Mouse (Mus musculus) liver, embryonic 14.5 days (tissue): Measurements from ENCODE around the gene Tas2r143. TPM values are rescaled to one million over a fixed set of nuclear protein-coding genes. Genes with fewer than 3 reads are reported as not detected.

Source experiments
- ATAC-seq: fragments of 200-750 bp; cut with Nextera tagmentation; 2 replicates; pipeline ENCODE4 v1.8.0; 2017; ENCODE audit warnings: moderate number of reproducible peaks, mild to moderate bottlenecking, moderate library complexity; ENCODE audit not compliant: insufficient read depth
- DNase-seq, 3 experiments: peaks; one replicate each; pipeline ENCODE4 v3.0.0-alpha.2; 2012 to 2013; ENCODE audit warnings: low read depth in 3 of 3, low spot score in 3 of 3
- H3K27ac ChIP-seq: fragments of 300-500 bp; sonication (generic); 2 replicates; pipeline ENCODE4 v1.5.1; 2014; ENCODE audit warnings: moderate library complexity, mild to moderate bottlenecking, control low read depth, inconsistent platforms
- H3K27me3 ChIP-seq: fragments of 300-500 bp; sonication (generic); 2 replicates; pipeline ENCODE4 v1.6.1; 2014; ENCODE audit warnings: mild to moderate bottlenecking, low read length, moderate library complexity; ENCODE audit not compliant: control insufficient read depth, insufficient read depth
- H3K36me3 ChIP-seq: fragments of 300-500 bp; sonication (generic); replicated peaks from 2 replicates; pipeline ENCODE4 v1.6.1; 2014; ENCODE audit warnings: low read depth; ENCODE audit not compliant: control insufficient read depth, insufficient read depth
- H3K4me1 ChIP-seq, 2 experiments: fragments of 200-500 bp in 1 of 2; fragments of 300-500 bp in 1 of 2; sonication (generic) in 1 of 2; replicated peaks; 2 replicates each; pipeline ENCODE4 v1.6.1; 2012 to 2014; ENCODE audit warnings: antibody characterized with exemption in 1 of 2, inconsistent platforms in 1 of 2, low read length in 1 of 2; ENCODE audit not compliant: control insufficient read depth in 2 of 2, insufficient read depth in 2 of 2
- H3K4me2 ChIP-seq: fragments of 300-500 bp; sonication (generic); 2 replicates; pipeline ENCODE4 v1.6.1; 2014; ENCODE audit warnings: low read depth, mild to moderate bottlenecking, control low read depth, moderate library complexity
- H3K4me3 ChIP-seq, 2 experiments: fragments of 200-500 bp in 1 of 2; fragments of 300-500 bp in 1 of 2; sonication (generic) in 1 of 2; 2 replicates each; pipeline ENCODE4 v1.5.1; 2012 to 2014; ENCODE audit warnings: low read depth in 2 of 2, low read length in 2 of 2, mild to moderate bottlenecking in 2 of 2, control low read depth in 1 of 2, inconsistent platforms in 1 of 2, moderate library complexity in 1 of 2; ENCODE audit not compliant: insufficient read depth in 1 of 2
- H3K9ac ChIP-seq: fragments of 300-500 bp; sonication (generic); replicated peaks from 2 replicates; pipeline ENCODE4 v1.6.1; 2014; ENCODE audit warnings: mild to moderate bottlenecking, control low read depth, moderate library complexity
- H3K9me3 ChIP-seq: fragments of 300-500 bp; sonication (generic); 2 replicates; pipeline ENCODE4 v1.6.1; 2016; ENCODE audit warnings: low read length, mixed read lengths; ENCODE audit not compliant: control insufficient read depth
- CTCF ChIP-seq: IDR thresholded peaks from 2 replicates; pipeline ENCODE4 v1.5.1; 2016; ENCODE audit warnings: antibody characterized with exemption, low read depth, control low read depth
- EP300 ChIP-seq: IDR thresholded peaks from 2 replicates; pipeline ENCODE4 v1.6.1; 2016; ENCODE audit warnings: antibody characterized with exemption, low read depth
- WGBS: fragments of 180-500 bp; shearing (Covaris S2); extraction: QIAGEN DNeasy Blood & Tissue Kit; methylation state at CpG from one replicate; pipeline ENCODE4 v1.1.7; 2014; ENCODE audit not compliant: insufficient replicate concordance; 5-methylcytosine and 5-hydroxymethylcytosine counted together
- polyA plus RNA-seq, 2 experiments: library from polyadenylated mRNA; depleted of rRNA in 1 of 2; stranded (reverse) in 1 of 2; unstranded in 1 of 2; fragments of >200 nt; fragmentation: Nextera tagmentation in 1 of 2; extraction: Ambion mirVana in 1 of 2; gene quantifications; 2 replicates each; pipeline versions ENCODE4 v1.2.1 to v1.2.3; 2012 to 2014

Tas2r143 gene
- polyA plus RNA-seq, 2 experiments = not detected

DNA sequence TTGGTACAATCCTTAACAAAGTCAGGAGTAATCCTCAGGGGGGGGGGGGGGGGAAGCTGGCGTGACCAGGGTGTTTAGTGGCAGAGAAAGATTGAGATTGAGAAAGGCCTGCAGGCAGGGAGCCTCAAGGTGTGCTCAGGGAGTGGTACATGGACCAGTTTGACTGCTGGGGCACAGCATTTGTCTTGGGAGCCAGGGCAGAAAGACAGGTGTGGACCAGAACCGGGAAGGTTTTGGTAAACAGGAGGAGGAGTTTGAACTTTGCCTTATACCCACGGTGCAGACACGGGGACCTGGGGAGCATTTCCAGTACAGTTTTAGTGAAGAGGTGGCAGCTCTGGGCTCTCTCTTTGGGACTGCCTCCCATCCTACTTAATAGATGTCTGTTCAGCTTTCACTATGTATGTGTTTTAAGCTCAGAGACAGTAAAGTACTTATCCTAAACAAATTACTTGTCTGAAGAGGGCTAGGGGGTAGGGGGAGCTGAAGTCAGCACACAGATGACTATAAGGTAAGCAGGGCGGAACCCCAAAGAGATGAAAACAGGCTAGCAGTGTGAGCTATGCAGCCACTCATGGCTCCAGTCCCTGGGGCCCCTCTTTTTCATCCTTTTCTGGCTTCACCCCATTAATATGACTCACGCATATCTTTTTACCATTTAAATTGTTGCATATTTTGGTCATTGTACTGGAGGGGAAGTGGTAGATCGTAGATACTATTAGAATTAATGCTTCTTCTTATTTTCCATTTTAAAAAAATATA is 26.2 kb upstream of the Tas2r143 start:
- Histone ChIP-seq H3K4me3 (peak overlapping the region in 1 of 2 experiments; percentile 50; a peak in 1 of 4 replicates), H3K4me1 (peaks cover 0 to 2% of the 10 kb centered on the region in 2 experiments; a peak in 2 of 4 replicates), H3K9me3 (no peaks in the 10 kb centered on the region), H3K9ac (no peak overlapping the region), H3K27me3 (no peaks in the 10 kb centered on the region), H3K27ac (no peak overlapping the region), H3K4me2 (peak overlapping the region; percentile 61), H3K36me3 (no peaks in the 10 kb centered on the region)
- TF ChIP-seq CTCF (no peak), EP300 (no peak)
- 36% methylated on average over 7 of the region's 7 CpGs for WGBS
- ATAC-seq = no peak
- no peak for DNase-seq

DNA sequence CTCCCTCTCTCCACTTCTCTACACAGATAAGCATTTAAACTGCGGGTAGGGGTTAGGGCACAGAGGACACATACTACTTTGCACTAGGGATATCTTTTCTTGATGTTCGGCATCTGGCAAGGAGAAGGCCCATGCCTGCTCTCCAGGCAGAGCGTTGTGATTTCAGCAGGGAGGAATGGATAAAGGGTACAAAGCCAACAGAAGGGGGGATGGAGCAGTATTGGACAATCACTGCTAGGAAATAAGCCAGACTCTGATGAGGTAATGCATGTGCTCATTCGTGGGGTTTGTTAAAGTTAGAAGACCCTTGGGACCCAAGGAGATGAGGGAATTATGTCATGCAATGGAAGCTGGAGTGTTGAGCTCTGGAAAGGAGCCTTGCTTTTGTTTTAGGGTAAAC is 25.3 kb upstream of the Tas2r143 start:
- H3K4me1 ChIP-seq = peaks cover 0 to 2% of the 10 kb centered on the region in 2 experiments; a peak in 2 of 4 replicates
- no peak for DNase-seq
- ATAC-seq = no peak
- H3K27ac ChIP-seq = no peak overlapping the region
- no peak overlapping the region for H3K9ac ChIP-seq
- no peak overlapping the region for H3K4me2 ChIP-seq
- H3K4me3 ChIP-seq = no peak overlapping the region
- H3K9me3 ChIP-seq = no peaks in the 10 kb centered on the region
- WGBS = 53% methylated on average over 4 of the region's 4 CpGs
- H3K36me3 ChIP-seq = no peaks in the 10 kb centered on the region
- TF ChIP-seq CTCF = no peak
- no peaks in the 10 kb centered on the region for H3K27me3 ChIP-seq

DNA sequence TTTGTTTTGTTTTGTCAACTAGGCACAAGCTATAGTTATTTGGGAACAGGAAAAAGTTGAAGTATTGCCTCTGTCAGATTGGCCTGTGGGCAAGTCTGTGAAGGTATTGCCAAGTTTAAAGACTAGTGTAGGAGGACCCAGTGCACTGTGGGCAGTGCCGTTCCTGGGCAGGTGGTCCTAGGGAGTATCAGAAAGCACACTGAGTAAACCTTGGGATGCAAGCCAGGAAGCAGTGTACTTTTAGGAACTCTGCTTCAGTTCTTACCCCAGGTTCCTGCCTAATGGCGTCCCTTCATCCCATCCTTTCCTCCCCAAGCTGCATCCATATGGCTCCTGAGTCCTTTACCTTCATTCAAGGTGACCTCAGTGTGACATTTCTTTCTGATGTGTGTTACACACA is 24.9 kb upstream of the Tas2r143 start:
- Histone ChIP-seq H3K4me1 (peaks cover 0 to 2% of the 10 kb centered on the region in 2 experiments; a peak in 2 of 4 replicates), H3K9ac (no peak overlapping the region), H3K4me3 (no peak overlapping the region), H3K27me3 (no peaks in the 10 kb centered on the region), H3K36me3 (no peaks in the 10 kb centered on the region), H3K4me2 (no peak overlapping the region), H3K27ac (no peak overlapping the region), H3K9me3 (no peaks in the 10 kb centered on the region)
- TF ChIP-seq EP300 (no peak), CTCF (no peak)
- ATAC-seq = no peak
- WGBS = 45% methylated on average over 2 of the region's 2 CpGs
- DNase-seq = no peak

DNA sequence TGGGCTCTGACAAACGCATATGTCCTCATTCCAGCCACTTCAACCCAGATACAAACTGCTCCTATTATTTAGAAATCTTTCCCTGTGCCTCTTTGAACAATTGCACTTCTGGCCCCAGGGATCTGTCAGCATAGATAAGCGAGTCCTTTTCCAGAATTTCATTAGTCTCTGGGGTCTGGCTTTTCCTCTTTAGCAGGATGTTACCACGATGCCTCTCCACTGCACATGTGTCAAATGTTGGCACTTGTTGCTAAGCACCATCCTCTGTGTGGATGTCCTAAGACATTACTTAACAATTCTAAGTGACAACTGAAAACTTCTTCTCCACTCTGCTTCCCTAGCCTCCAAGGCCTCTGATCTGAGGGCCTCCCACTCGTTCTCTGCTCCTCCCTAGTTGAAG is 24.0 kb upstream of the Tas2r143 start:
- Histone ChIP-seq H3K4me3 (no peak overlapping the region), H3K27ac (no peak overlapping the region), H3K9me3 (no peaks in the 10 kb centered on the region), H3K4me1 (peaks cover 0 to 2% of the 10 kb centered on the region in 2 experiments; a peak in 2 of 4 replicates), H3K9ac (no peak overlapping the region), H3K4me2 (no peak overlapping the region), H3K27me3 (no peaks in the 10 kb centered on the region), H3K36me3 (no peaks in the 10 kb centered on the region)
- DNase-seq (no peak), ATAC-seq (no peak)
- TF ChIP-seq EP300 (no peak), CTCF (no peak)
- 28% methylated on average over 4 of the region's 4 CpGs for WGBS

DNA sequence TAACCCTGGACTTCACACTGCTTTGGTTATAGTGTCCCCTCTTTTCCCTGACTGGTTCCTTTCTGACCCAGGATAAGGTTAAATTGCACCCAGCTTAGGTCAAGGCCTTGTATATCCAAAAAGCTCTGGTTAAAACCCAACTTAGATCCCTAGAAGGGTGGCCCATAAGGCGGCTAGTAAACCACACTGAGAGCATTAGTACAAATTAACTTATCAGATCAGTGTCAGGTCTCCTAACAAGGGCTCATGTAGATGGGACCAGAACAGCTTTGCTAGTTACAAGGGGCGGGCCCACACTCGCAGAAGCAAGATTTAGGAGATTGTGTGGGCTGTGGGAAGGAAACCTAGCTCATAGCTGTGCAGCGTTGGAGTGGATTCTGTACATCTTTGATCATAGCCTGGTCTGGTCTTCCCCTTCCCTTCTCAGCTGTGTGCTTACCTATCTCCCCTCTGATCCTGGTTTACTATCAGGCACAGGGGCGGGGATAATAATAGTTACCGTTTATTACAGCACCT is 23.5 kb upstream of the Tas2r143 start:
- WGBS = 28% methylated on average over 6 of the region's 6 CpGs
- TF ChIP-seq CTCF = no peak
- no peak for TF ChIP-seq EP300
- Histone ChIP-seq H3K27me3 (no peaks in the 10 kb centered on the region), H3K4me3 (no peak overlapping the region), H3K27ac (no peak overlapping the region), H3K36me3 (no peaks in the 10 kb centered on the region), H3K9me3 (no peaks in the 10 kb centered on the region), H3K9ac (no peak overlapping the region), H3K4me1 (peaks cover 0 to 2% of the 10 kb centered on the region in 2 experiments; a peak in 2 of 4 replicates), H3K4me2 (no peak overlapping the region)
- DNase-seq = no peak
- ATAC-seq = no peak
